12 mouse cellular contexts compared by ENCODE assay signal in the genomic region with DNA sequence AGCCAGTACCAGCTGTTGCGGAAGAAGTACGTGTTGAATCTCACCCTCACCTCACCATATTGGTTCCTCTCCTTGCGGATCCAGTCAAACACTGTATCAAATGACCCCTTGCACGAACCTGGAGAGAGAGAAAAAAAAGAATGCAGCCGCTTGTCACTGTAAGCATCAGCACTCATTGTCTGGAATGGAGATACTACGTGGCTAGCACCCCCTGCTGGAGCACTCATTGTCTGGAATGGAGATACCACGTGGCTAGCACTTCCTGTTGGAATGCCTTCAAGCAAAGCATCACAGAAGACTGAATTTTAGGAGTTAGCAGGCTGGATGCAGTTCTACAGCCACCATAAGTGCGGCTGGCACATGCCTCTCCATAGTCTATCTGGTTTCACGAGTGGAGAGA. TPM values are rescaled to one million over a fixed set of nuclear protein-coding genes. Genes with fewer than 3 reads are reported as not detected.
DNase-seq lines count a peak whose midpoint lies in the region; ATAC-seq and TF ChIP-seq lines count a peak whose summit lies in the region.
"Had no signal": no experiment of that assay in that cellular context is flagged by ENCODE, and none has a peak within 500 bp of the region (broad histone marks: within the 10 kb centered on the region; RNA-seq: fewer than 3 reads in every experiment).

No protein-coding gene starts in this region.

- ATAC-seq in forebrain, postnatal 0 days = no peak
- ATAC-seq in forebrain, embryonic 15.5 days (replicated peaks) = no peak
- no peak for ATAC-seq in lung, embryonic 14.5 days (ENCODE audit: insufficient read depth)
- ATAC-seq in megakaryocyte progenitor cell, adult 5-6 weeks (replicated peaks; ENCODE audit: poor library complexity) = peak; percentile 61

- H3K4me2 ChIP-seq in forebrain, postnatal 0 days (ENCODE audit: low read depth) = no peak overlapping the region
- H3K4me2 ChIP-seq in forebrain, embryonic 15.5 days (replicated peaks) = no peak overlapping the region
- H3K4me2 ChIP-seq in lung, embryonic 14.5 days = no peak overlapping the region
- H3K4me2 ChIP-seq: heart, embryonic 15.5 days had no signal

- no peak overlapping the region for H3K4me3 ChIP-seq in forebrain, postnatal 0 days (ENCODE audit: low read depth, low read length)
- H3K4me3 ChIP-seq in forebrain, embryonic 15.5 days = no peak overlapping the region
- no peak overlapping the region for H3K4me3 ChIP-seq in lung, embryonic 14.5 days (ENCODE audit: low read depth, low read length)
- no peak overlapping the region for H3K4me3 ChIP-seq in gastrocnemius, adult 2 months
- H3K4me3 ChIP-seq: heart, embryonic 15.5 days had no signal

- H3K9me3 ChIP-seq in forebrain, postnatal 0 days (ENCODE audit: low read length) = no peaks in the 10 kb centered on the region
- H3K9me3 ChIP-seq in forebrain, embryonic 15.5 days = no peaks in the 10 kb centered on the region
- H3K9me3 ChIP-seq in lung, embryonic 14.5 days (ENCODE audit: low read depth, low read length) = no peaks in the 10 kb centered on the region
- H3K9me3 ChIP-seq: heart, embryonic 15.5 days had no signal

- TF ChIP-seq CTCF in forebrain, postnatal 0 days (IDR thresholded peaks at IDR 0.05; ENCODE audit: low read depth) = peak; percentile 41; the same call in 1 of the 2 replicates
- peak; percentile 37; the same call in 1 of the 2 replicates for TF ChIP-seq CTCF in lung, embryonic 14.5 days (IDR thresholded peaks at IDR 0.05; ENCODE audit: low read depth)
- no peak for TF ChIP-seq CTCF in gastrocnemius, adult 2 months (IDR thresholded peaks at IDR 0.05)

- 68% methylated on average over 9 of the region's 9 CpGs for WGBS in forebrain, postnatal 0 days
- 70% methylated on average over 9 of the region's 9 CpGs for WGBS in forebrain, embryonic 15.5 days
- WGBS in lung, embryonic 14.5 days = 75% methylated on average over 9 of the region's 9 CpGs

- intact Hi-C loops in gastrocnemius, adult 2 months (cut with DNase I) = no loop called here

- no peaks in the 10 kb centered on the region for H3K27me3 ChIP-seq in forebrain, postnatal 0 days (ENCODE audit: insufficient read depth, low read length)
- no peaks in the 10 kb centered on the region for H3K27me3 ChIP-seq in forebrain, embryonic 15.5 days
- H3K27me3 ChIP-seq in lung, embryonic 14.5 days (ENCODE audit: insufficient read depth, low read length) = no peaks in the 10 kb centered on the region
- H3K27me3 ChIP-seq: heart, embryonic 15.5 days had no signal

- H3K36me3 ChIP-seq in forebrain, postnatal 0 days (ENCODE audit: insufficient read depth) = peaks cover 36% of the 10 kb centered on the region
- peaks cover 20% of the 10 kb centered on the region for H3K36me3 ChIP-seq in forebrain, embryonic 15.5 days
- peaks cover 34% of the 10 kb centered on the region for H3K36me3 ChIP-seq in lung, embryonic 14.5 days (ENCODE audit: insufficient read depth)

- no peaks in the 10 kb centered on the region for H3K4me1 ChIP-seq in forebrain, postnatal 0 days (ENCODE audit: insufficient read depth)
- no peaks in the 10 kb centered on the region for H3K4me1 ChIP-seq in forebrain, embryonic 15.5 days
- H3K4me1 ChIP-seq in lung, embryonic 14.5 days (ENCODE audit: insufficient read depth) = no peaks in the 10 kb centered on the region

- H3K9ac ChIP-seq in forebrain, postnatal 0 days = no peak overlapping the region
- no peak overlapping the region for H3K9ac ChIP-seq in forebrain, embryonic 15.5 days (replicated peaks)
- no peak overlapping the region for H3K9ac ChIP-seq in lung, embryonic 14.5 days
- H3K9ac ChIP-seq: heart, embryonic 15.5 days had no signal

- DNase-seq in forebrain, postnatal 0 days = peak; percentile 18
- DNase-seq in lung, embryonic 14.5 days = peak; percentile 59
- DNase-seq in lung, adult 18-20 months = no peak
- DNase-seq in ZHBTc4 (ENCODE audit: low read depth, low spot score) = peak; percentile 91
- no peak for DNase-seq in gastrocnemius, adult 2 months
- DNase-seq in c-Kit-positive CD71-positive TER-119-positive erythroid progenitor cells, embryonic 14.5 days (ENCODE audit: low spot score) = no peak

- no peak overlapping the region for H3K27ac ChIP-seq in forebrain, postnatal 0 days (ENCODE audit: low read depth, low read length)
- no peak overlapping the region for H3K27ac ChIP-seq in forebrain, embryonic 15.5 days (replicated peaks)
- H3K27ac ChIP-seq in lung, embryonic 14.5 days (ENCODE audit: low read depth) = no peak overlapping the region
- no peak overlapping the region for H3K27ac ChIP-seq in gastrocnemius, adult 2 months
- H3K27ac ChIP-seq: heart, embryonic 15.5 days had no signal

RNA-seq across cellular contexts. Expression of a gene that starts 3.9 kb away (rescaled TPM):
- 0.23 TPM in 1 of 2 replicates, not detected in the other for total RNA-seq in forebrain, postnatal 0 days (2014; rRNA removed)
- polyA plus RNA-seq in forebrain, postnatal 0 days (2015; fragmentation: Nextera tagmentation; extraction: Ambion mirVana) = not detected in 2 replicates
- 0.14 TPM in 1 of 2 replicates, not detected in the other for polyA plus RNA-seq in forebrain, embryonic 15.5 days (2015; fragmentation: Nextera tagmentation; extraction: Ambion mirVana)
- polyA plus RNA-seq in lung, embryonic 14.5 days (2014; fragmentation: Nextera tagmentation; extraction: Ambion mirVana) = 0.11 and 0.14 TPM in 2 replicates
- total RNA-seq in megakaryocyte progenitor cell, adult 5-6 weeks (2015) = not detected in 2 replicates
- total RNA-seq in megakaryocyte progenitor cell, adult 5-6 weeks (2017) = 0.03 TPM in 1 of 2 replicates, not detected in the other
- not detected for total RNA-seq in gastrocnemius, adult 2 months (2021)
- total RNA-seq: neutrophil, adult 5-6 weeks had no signal
- polyA plus RNA-seq: heart, embryonic 15.5 days; lung, embryonic 16.5 days; stomach, embryonic 14.5 days had no signal

RNA-seq across cellular contexts. Expression of a gene that starts 33.1 kb away (rescaled TPM):
- 31.8 and 40.7 TPM in 2 replicates for total RNA-seq in forebrain, postnatal 0 days (2014; rRNA removed)
- polyA plus RNA-seq in forebrain, postnatal 0 days (2015; fragmentation: Nextera tagmentation; extraction: Ambion mirVana) = 100.0 and 102 TPM in 2 replicates
- 115 and 117 TPM in 2 replicates for polyA plus RNA-seq in forebrain, embryonic 15.5 days (2015; fragmentation: Nextera tagmentation; extraction: Ambion mirVana)
- 180 and 181 TPM in 2 replicates for polyA plus RNA-seq in lung, embryonic 14.5 days (2014; fragmentation: Nextera tagmentation; extraction: Ambion mirVana)
- 106 TPM in 2 replicates for total RNA-seq in megakaryocyte progenitor cell, adult 5-6 weeks (2015)
- total RNA-seq in megakaryocyte progenitor cell, adult 5-6 weeks (2017) = 105 and 140 TPM in 2 replicates
- total RNA-seq in gastrocnemius, adult 2 months (2021) = 10 to 100 TPM; 80.2 to 81.9 TPM

RNA-seq across cellular contexts. Expression of a gene that starts 33.9 kb away (rescaled TPM):
- total RNA-seq in forebrain, postnatal 0 days (2014; rRNA removed) = 35.7 and 38.2 TPM in 2 replicates
- polyA plus RNA-seq in forebrain, postnatal 0 days (2015; fragmentation: Nextera tagmentation; extraction: Ambion mirVana) = 38.7 and 42.0 TPM in 2 replicates
- 52.9 and 55.3 TPM in 2 replicates for polyA plus RNA-seq in forebrain, embryonic 15.5 days (2015; fragmentation: Nextera tagmentation; extraction: Ambion mirVana)
- 27.0 TPM in 2 replicates for polyA plus RNA-seq in lung, embryonic 14.5 days (2014; fragmentation: Nextera tagmentation; extraction: Ambion mirVana)
- 14.3 and 21.7 TPM in 2 replicates for total RNA-seq in megakaryocyte progenitor cell, adult 5-6 weeks (2015)
- 18.3 and 23.3 TPM in 2 replicates for total RNA-seq in megakaryocyte progenitor cell, adult 5-6 weeks (2017)
- 10 to 100 TPM; 14.2 to 17.0 TPM for total RNA-seq in gastrocnemius, adult 2 months (2021)

RNA-seq across cellular contexts. Expression of a gene that starts 38.7 kb away (rescaled TPM):
- total RNA-seq in forebrain, postnatal 0 days (2014; rRNA removed) = 27.8 and 29.5 TPM in 2 replicates
- 5.8 and 10.5 TPM in 2 replicates for polyA plus RNA-seq in forebrain, postnatal 0 days (2015; fragmentation: Nextera tagmentation; extraction: Ambion mirVana)
- 22.6 and 25.9 TPM in 2 replicates for polyA plus RNA-seq in forebrain, embryonic 15.5 days (2015; fragmentation: Nextera tagmentation; extraction: Ambion mirVana)
- polyA plus RNA-seq in lung, embryonic 14.5 days (2014; fragmentation: Nextera tagmentation; extraction: Ambion mirVana) = 22.8 and 25.0 TPM in 2 replicates
- 13.5 and 22.4 TPM in 2 replicates for total RNA-seq in megakaryocyte progenitor cell, adult 5-6 weeks (2015)
- 20.4 and 26.7 TPM in 2 replicates for total RNA-seq in megakaryocyte progenitor cell, adult 5-6 weeks (2017)
- total RNA-seq in gastrocnemius, adult 2 months (2021) = 1 to 10 TPM; 8.5 TPM

Comparison
In these comparisons a context has a peak if more than half of its experiments do, and no peak if none do; other contexts are left out.
1. DNase-seq: peak in forebrain, postnatal 0 days (single experiment), lung, embryonic 14.5 days (single experiment) and ZHBTc4 (single experiment); none in lung, adult 18-20 months (0 of 2), gastrocnemius, adult 2 months (single experiment) and c-Kit-positive CD71-positive TER-119-positive erythroid progenitor cells, embryonic 14.5 days (single experiment).